Mouse (Mus musculus) kidney, postnatal 10 days (tissue): ENCODE measurements at regions not wholly inside any gene's neighbourhood (a gene's known extent, or its start where the extent isn't known, plus 50 kb on each side); places are given as distances from the start of the nearest gene placed in this dataset.

Experiments used
- DNase-seq: peaks from one replicate; pipeline ENCODE4 v3.0.0; 2021; ENCODE audit warnings: mixed read lengths

GRCm38 (mm10) chr11:38886466-38886865 is 1650.7 kb upstream of the Tenm2 start:
- DNase-seq = no peak

DNA sequence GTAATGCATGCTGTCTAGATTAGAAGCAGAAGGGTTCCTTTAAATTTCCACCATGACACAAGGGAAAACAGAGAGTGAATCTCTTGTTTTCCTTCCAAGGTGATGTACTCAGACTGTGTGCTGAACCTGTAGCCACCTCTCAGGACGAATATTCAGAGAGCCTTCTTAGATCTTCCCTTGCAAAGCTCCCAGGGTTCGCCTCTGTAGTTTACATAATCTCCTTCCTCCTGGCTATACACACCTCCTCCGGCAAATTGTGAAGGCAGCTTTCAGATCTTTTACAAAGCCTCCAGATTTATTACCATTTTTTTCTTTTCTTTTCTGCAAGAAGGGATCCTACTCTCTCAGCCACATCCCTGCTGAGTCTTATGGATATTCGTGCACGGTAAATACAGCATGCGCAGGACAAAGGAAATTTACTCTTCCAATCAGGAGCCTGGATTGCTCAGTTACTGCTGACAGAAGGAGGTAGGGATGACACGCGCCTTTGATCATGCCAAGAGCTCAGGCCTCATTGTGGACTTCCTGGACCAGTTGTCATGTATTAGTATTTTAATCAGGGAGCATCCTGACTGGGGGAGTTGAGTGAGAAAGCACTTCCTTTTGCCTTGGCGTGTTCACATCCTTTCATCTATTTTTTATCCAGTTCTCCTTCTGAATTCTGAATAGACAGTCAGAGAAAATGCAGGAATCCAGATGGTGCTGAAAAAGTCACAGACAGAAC is 1626.0 kb upstream of the Tenm2 start:
- DNase-seq = no peak

GRCm38 (mm10) chr11:38856645-38857044 is 1620.9 kb upstream of the Tenm2 start:
- DNase-seq = peak; percentile 22

DNA sequence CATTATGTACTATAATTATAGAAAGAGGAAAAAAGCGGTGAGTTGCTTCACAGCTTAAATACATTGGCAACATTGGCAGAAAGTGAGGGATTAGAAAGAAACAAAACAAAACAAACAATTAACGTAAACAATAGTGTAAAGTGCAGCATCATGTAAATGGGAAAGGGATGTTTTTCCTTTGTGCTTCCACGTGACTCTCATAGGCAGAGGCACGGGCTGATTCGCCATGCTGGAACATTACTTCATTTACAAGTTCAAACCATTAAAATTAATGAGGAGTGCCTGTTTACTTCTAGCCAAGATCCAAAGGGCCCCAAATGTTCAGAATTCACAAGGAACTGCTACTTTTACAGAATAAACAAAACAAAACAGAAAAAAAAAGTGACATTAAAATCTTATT is 1593.4 kb upstream of the Tenm2 start:
- DNase-seq = no peak

- DNase-seq = no peak
Observed at GRCm38 (mm10) chr11:38828375-38828774, 1592.6 kb upstream of the Tenm2 start.

DNA sequence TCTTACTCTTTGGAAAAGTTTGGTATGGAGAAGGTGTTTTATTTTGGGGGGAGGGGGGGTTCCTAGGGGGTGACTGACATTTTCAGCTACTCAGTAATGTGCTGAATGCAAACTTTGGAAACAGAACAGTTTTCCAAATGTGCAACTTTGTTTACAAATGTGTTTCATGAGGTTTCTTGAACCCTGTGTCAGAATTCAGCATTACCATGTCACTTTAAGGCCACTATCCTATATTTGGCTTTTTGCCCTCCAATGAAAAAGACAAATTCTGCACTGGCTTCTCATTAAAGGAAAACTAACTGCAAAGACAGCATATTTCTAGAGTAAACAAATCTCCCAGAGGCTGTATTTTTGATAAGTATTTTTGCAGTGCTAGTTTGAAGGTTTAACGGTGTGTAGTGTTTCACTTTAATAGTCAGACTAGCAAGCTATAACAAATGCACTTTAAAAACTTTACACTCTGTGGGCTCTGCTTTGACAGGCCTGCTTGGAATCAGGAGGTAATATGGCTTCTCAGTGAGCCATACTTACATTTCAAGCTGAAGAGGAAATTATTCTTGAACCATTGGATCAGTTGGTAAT is 1589.5 kb upstream of the Tenm2 start:
- no peak for DNase-seq

- DNase-seq = no peak
Observed at GRCm38 (mm10) chr11:38818141-38818540, 1582.4 kb upstream of the Tenm2 start.

DNA sequence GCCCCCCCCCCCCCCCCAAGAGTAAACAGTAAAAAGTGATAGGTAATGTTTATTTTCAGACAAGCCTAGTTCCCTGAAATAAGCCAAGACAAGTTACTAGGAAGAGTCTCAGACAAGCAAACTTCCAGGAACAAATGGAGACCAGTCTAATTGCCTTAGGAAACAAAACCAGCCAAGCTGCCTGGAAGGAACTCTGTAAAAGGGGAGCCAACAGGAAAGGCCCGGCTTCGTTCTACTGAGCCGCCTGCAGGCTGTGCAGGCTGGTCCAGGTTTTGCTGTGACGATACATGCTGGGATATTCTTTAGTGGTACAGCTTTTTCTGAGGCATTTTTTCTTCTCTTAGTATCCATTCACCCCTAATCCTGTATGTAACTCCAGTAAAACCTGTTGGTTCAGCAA is 1547.8 kb upstream of the Tenm2 start:
- DNase-seq = no peak

GRCm38 (mm10) chr11:38779585-38779984 is 1543.8 kb upstream of the Tenm2 start:
- no peak for DNase-seq

GRCm38 (mm10) chr11:38762241-38762640 is 1526.5 kb upstream of the Tenm2 start:
- no peak for DNase-seq

DNA sequence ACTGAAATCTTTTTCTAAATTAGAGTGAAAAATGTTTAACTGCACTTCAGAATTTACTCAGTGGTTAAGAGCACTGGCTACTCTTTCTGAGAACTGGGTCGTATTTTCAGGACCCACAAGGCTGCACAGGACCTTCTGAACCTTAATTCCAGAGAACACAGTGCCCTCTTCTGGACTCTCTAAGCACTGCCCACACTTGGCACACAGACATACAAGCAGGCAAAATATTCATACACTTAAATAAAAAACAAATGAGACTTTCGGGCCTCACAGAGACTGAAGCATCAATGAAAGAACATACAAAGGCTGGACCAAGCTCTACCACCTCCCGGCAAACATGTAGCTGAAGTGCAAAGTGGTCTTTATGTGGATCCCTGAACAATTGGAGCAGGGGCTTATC is 1511.8 kb upstream of the Tenm2 start:
- peak; percentile 41 for DNase-seq

DNA sequence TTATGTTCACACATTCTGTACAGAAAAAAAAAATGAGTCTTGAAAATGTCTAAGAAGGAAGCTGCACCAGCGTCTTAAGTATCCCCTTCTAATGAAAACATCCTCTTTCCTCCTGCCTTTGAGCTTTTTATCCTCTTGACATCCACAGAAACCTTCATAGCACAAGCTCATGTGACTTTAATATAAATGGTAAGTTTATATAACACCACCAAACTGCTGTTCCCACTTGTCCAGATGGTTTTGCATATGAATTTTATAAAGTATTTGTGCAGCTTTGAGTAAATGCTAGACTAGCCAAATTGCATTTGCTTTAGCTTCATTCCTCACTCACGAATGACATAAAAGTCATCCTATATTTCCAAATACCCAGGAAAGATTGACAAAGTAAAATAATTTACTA is 1493.3 kb upstream of the Tenm2 start:
- no peak for DNase-seq

GRCm38 (mm10) chr11:38715697-38716096 is 1479.9 kb upstream of the Tenm2 start:
- DNase-seq = no peak

GRCm38 (mm10) chr11:38681264-38681663 is 1445.5 kb upstream of the Tenm2 start:
- DNase-seq = no peak

DNA sequence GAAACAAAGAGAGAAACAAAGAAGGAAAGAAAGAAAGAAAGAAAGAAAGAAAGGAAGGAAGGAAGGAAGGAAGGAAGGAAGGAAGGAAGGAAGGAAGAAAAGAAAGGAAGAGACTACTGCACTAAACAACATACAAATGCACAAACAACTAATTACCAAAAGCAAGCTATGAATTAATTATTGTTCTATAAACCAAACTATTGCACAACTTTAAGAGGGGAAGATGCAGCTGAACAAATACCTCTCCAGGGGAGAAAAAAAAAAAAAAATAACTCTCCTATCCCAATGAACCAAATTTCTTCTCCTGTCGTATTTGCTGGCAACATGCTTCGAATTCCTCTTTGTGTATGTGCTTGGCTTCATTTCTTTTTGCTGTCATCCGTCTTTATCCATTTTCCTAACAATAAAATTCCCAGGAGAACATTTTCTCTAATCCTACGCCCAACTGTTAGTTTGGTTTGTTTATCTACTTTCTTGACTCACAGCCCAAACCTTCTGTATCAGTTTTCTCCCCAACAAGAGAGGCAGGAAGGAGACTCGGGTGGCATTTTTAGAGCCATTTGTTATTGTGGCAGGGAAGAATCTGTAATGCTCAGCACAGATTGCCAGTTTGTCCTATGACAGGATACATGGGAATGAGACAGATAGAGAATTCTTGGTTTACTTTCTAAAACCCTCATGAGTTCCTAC is 1437.7 kb upstream of the Tenm2 start:
- no peak for DNase-seq
